Mouse (Mus musculus) limb, embryonic 14.5 days (tissue): ENCODE measurements around the gene Stard8. TPM values are rescaled to one million over a fixed set of nuclear protein-coding genes. Genes with fewer than 3 reads are reported as not detected.
"Not testable (repeated sequence)": the region's sequence is repeated elsewhere in the genome, so short reads cannot be mapped to it uniquely, and the experiment has no call there.

Experiments
- ATAC-seq: fragments of 200-750 bp; cut with Nextera tagmentation; 2 replicates; pipeline ENCODE4 v1.8.0; 2017; ENCODE audit warnings: low read depth, moderate number of reproducible peaks, moderate TSS enrichment; ENCODE audit not compliant: low FRiP score
- DNase-seq: peaks from one replicate; pipeline ENCODE4 v3.0.0-alpha.2; 2015; ENCODE audit warnings: low spot score
- H3K27ac ChIP-seq: fragments of 300-500 bp; sonication (generic); replicated peaks from 2 replicates; pipeline ENCODE4 v1.5.1; 2014; ENCODE audit warnings: low read depth, mild to moderate bottlenecking, low read length, moderate library complexity, mixed read lengths
- H3K27me3 ChIP-seq: fragments of 300-500 bp; sonication (generic); 2 replicates; pipeline ENCODE4 v1.6.1; 2014; ENCODE audit warnings: low read length, mixed read lengths; ENCODE audit not compliant: control insufficient read depth, insufficient read depth
- H3K36me3 ChIP-seq: fragments of 300-500 bp; sonication (generic); 2 replicates; pipeline ENCODE4 v1.6.1; 2014; ENCODE audit warnings: mild to moderate bottlenecking, low read length, moderate library complexity, mixed read lengths; ENCODE audit not compliant: control insufficient read depth, insufficient read depth
- H3K4me1 ChIP-seq: fragments of 300-500 bp; sonication (generic); 2 replicates; pipeline ENCODE4 v1.6.1; 2014; ENCODE audit warnings: antibody characterized with exemption, low read length, mixed read lengths; ENCODE audit not compliant: control insufficient read depth, insufficient read depth
- H3K4me2 ChIP-seq: fragments of 300-500 bp; sonication (generic); replicated peaks from 2 replicates; pipeline ENCODE4 v1.6.1; 2014; ENCODE audit warnings: low read depth, mild to moderate bottlenecking, low read length, moderate library complexity; ENCODE audit not compliant: severe bottlenecking
- H3K4me3 ChIP-seq: fragments of 300-500 bp; sonication (generic); replicated peaks from 2 replicates; pipeline ENCODE4 v1.5.1; 2014; ENCODE audit warnings: low read length
- H3K9ac ChIP-seq: fragments of 300-500 bp; sonication (generic); 2 replicates; pipeline ENCODE4 v1.6.1; 2014; ENCODE audit warnings: mild to moderate bottlenecking, low read depth, low read length, moderate library complexity; ENCODE audit not compliant: severe bottlenecking
- H3K9me3 ChIP-seq: fragments of 300-500 bp; sonication (generic); 2 replicates; pipeline ENCODE4 v1.6.1; 2016; ENCODE audit warnings: low read length; ENCODE audit not compliant: control insufficient read depth
- POLR2A ChIP-seq: fragments of 200-500 bp; IDR thresholded peaks from 2 replicates; pipeline ENCODE4 v1.8.0; 2012; ENCODE audit warnings: inconsistent platforms, mild to moderate bottlenecking, moderate library complexity, borderline replicate concordance; ENCODE audit not compliant: insufficient read depth, insufficient read length; ENCODE audit errors: extremely low read depth
- WGBS: fragments of 180-500 bp; shearing (Covaris S2); extraction: QIAGEN DNeasy Blood & Tissue Kit; methylation state at CpG from one replicate; pipeline ENCODE4 v1.1.7; 2014; 5-methylcytosine and 5-hydroxymethylcytosine counted together
- polyA plus RNA-seq, 2 experiments: library from polyadenylated mRNA; depleted of rRNA in 1 of 2; stranded (reverse) in 1 of 2; unstranded in 1 of 2; fragments of >200 nt; fragmentation: Nextera tagmentation in 1 of 2; extraction: Ambion mirVana in 1 of 2; gene quantifications; 2 replicates each; pipeline versions ENCODE4 v1.2.1 to v1.2.3; 2012 to 2014

Gene Stard8
- polyA plus RNA-seq, 2 experiments: 7.4 to 13.7 TPM

- Histone ChIP-seq H3K9me3 (no peaks in the 10 kb centered on the region), H3K4me3 (no peak overlapping the region), H3K27me3 (no peaks in the 10 kb centered on the region), H3K4me2 (no peak overlapping the region), H3K36me3 (no peaks in the 10 kb centered on the region), H3K27ac (no peak overlapping the region), H3K9ac (no peak overlapping the region), H3K4me1 (no peaks in the 10 kb centered on the region)
- WGBS: 77% methylated on average over 7 of the region's 7 CpGs
- no peak for ATAC-seq
- TF ChIP-seq POLR2A: no peak
- no peak for DNase-seq
These were observed 64.2 kb downstream of the Stard8 start for GRCm38 (mm10) chrX:99067232-99067631.

- Histone ChIP-seq H3K27me3 (no peaks in the 10 kb centered on the region), H3K4me1 (no peaks in the 10 kb centered on the region), H3K4me3 (no peak overlapping the region), H3K9me3 (no peaks in the 10 kb centered on the region), H3K27ac (no peak overlapping the region), H3K9ac (no peak overlapping the region), H3K36me3 (no peaks in the 10 kb centered on the region), H3K4me2 (no peak overlapping the region)
- 70% methylated on average over 4 of the region's 9 CpGs for WGBS
- DNase-seq: no peak
- no peak for TF ChIP-seq POLR2A
- no peak for ATAC-seq
These were observed 64.7 kb downstream of the Stard8 start for GRCm38 (mm10) chrX:99067671-99068151.

- TF ChIP-seq POLR2A: no peak
- Histone ChIP-seq H3K4me2 (no peak overlapping the region), H3K9me3 (no peaks in the 10 kb centered on the region), H3K27ac (no peak overlapping the region), H3K36me3 (no peaks in the 10 kb centered on the region), H3K27me3 (no peaks in the 10 kb centered on the region), H3K4me3 (no peak overlapping the region), H3K4me1 (no peaks in the 10 kb centered on the region), H3K9ac (no peak overlapping the region)
- 90% methylated on average over 7 of the region's 7 CpGs for WGBS
- no peak for ATAC-seq
- DNase-seq: no peak
These were observed 68.1 kb downstream of the Stard8 start for GRCm38 (mm10) chrX:99071188-99071587.

- H3K9me3 ChIP-seq: no peaks in the 10 kb centered on the region
- no peak overlapping the region for H3K9ac ChIP-seq
- no peak for TF ChIP-seq POLR2A
- no peak overlapping the region for H3K4me3 ChIP-seq
- ATAC-seq: no peak
- H3K27ac ChIP-seq: no peak overlapping the region
- H3K4me1 ChIP-seq: no peaks in the 10 kb centered on the region
- no peaks in the 10 kb centered on the region for H3K27me3 ChIP-seq
- H3K36me3 ChIP-seq: no peaks in the 10 kb centered on the region
- no peak for DNase-seq
- no peak overlapping the region for H3K4me2 ChIP-seq
- WGBS: 90% methylated on average over 9 of the region's 13 CpGs
These were observed 69.5 kb downstream of the Stard8 start for GRCm38 (mm10) chrX:99072596-99072995.

GRCm38 (mm10) chrX:99075111-99075510, 72.1 kb downstream of the Stard8 start:
- Histone ChIP-seq H3K4me3 (no peak overlapping the region), H3K9me3 (no peaks in the 10 kb centered on the region), H3K9ac (no peak overlapping the region), H3K27me3 (no peaks in the 10 kb centered on the region), H3K36me3 (no peaks in the 10 kb centered on the region), H3K4me2 (no peak overlapping the region), H3K27ac (no peak overlapping the region), H3K4me1 (no peaks in the 10 kb centered on the region)
- WGBS: 68% methylated on average over 5 of the region's 5 CpGs
- ATAC-seq: no peak
- DNase-seq: no peak
- TF ChIP-seq POLR2A: no peak

GRCm38 (mm10) chrX:99076460-99076859, 73.4 kb downstream of the Stard8 start:
- 59% methylated on average over 4 of the region's 4 CpGs for WGBS
- no peak for TF ChIP-seq POLR2A

GRCm38 (mm10) chrX:99078374-99078892, 75.4 kb downstream of the Stard8 start:
- not testable (repeated sequence) for H3K4me3 ChIP-seq, H3K27me3 ChIP-seq, H3K9me3 ChIP-seq, H3K4me1 ChIP-seq, H3K27ac ChIP-seq, H3K4me2 ChIP-seq, H3K9ac ChIP-seq, ATAC-seq, H3K36me3 ChIP-seq, DNase-seq
- WGBS: 71% methylated on average over 2 of the region's 7 CpGs

More at GRCm38 (mm10) chrX:99076460-99076859, 73.4 kb downstream of the Stard8 start:
- Histone ChIP-seq H3K27me3 (no peaks in the 10 kb centered on the region), H3K27ac (no peak overlapping the region), H3K9me3 (no peaks in the 10 kb centered on the region), H3K4me1 (no peaks in the 10 kb centered on the region), H3K36me3 (no peaks in the 10 kb centered on the region), H3K9ac (no peak overlapping the region), H3K4me3 (no peak overlapping the region), H3K4me2 (no peak overlapping the region)
- no peak for DNase-seq
- no peak for ATAC-seq
